Mouse (Mus musculus): ENCODE data around the gene Clstn2.

Clstn2 gene

GRCm38 (mm10) chr9:97677075-97677474 lies 355.9 kb downstream of the Clstn2 start:
- peak; percentile 23 for DNase-seq

GRCm38 (mm10) chr9:97672681-97673080 lies 360.3 kb downstream of the Clstn2 start:
- peak; percentile 62 for DNase-seq

DNA sequence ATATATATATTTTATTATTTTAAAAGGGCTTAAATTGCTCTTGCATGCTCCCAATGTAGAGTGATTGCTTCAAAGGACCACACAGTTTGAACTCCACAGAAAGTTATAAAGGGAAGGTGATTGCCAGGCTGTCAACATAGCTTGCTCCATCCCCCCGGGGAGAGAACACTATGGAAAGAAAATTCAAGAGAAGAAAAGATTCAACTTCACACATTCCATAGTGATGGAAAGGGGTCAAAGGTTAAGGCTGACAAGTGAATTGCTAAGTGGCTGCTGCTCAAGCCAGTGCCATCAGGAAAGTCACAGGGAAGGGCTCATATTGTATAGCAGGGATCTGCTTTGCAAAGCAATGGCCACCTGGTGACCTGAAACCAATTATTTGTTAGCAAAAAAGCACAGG lies 360.8 kb downstream of the Clstn2 start:
- DNase-seq = peak; percentile 68

DNA sequence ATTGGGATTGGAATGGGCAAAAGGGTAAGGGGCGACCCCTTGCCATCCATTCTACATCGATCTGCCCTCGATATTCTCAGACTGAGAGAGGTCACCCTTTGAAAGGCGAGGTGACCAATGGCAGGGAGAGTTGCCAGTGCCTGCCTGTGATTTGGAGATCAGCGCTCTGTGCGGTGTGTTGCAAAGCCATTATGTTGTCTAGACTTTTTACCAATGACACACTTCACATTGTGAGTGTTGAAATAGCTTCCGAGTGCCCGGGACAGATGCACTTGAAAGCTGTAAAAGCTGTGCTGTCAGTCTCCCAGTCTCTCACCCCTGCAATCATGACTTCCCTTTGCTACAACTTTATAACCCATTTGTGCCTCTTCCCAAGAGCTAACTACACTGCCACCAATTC lies 362.3 kb downstream of the Clstn2 start:
- peak; percentile 55 for DNase-seq

DNA sequence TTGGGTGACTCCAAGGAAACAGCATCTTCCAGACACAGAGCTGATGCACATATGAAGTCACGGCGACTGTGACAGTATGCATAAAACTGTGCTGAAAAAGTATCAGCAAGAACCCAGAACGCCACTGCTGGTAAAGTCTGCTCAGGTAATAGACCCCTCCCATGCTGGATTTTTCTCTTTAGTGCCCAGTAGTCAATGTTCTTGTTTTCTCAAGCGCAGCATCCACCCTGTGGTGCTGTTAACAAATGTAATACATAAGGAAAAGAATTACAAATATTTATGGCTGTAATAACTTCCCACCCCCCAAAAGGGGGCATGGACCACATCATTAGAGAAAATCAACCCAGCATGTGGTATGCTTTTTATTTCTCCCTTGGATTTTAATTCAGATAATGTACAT lies 372.0 kb downstream of the Clstn2 start:
- no peak for DNase-seq

DNA sequence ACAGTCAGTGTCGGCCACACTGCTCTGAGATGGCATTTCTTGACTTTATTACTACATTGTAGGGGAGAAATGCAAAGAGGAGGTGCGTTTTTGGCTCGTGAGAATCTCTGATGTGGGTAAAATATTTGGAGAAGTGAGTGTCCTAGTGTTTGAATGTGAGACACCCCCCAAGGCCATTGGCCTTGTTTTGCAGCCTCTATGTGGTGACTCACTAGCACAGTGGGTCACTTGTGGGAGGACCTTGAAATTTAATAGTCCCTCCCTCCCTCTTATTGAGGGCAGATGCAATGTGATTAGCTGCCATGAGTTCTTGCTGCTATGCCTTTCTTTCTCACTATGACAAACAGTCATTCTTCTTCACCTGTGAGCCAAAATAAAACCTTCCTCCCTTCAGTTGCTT lies 374.2 kb downstream of the Clstn2 start:
- DNase-seq = no peak

- DNase-seq = peak; percentile 35
Observed at GRCm38 (mm10) chr9:97648409-97648808, 384.6 kb downstream of the Clstn2 start.

GRCm38 (mm10) chr9:97645746-97646145 lies 387.2 kb downstream of the Clstn2 start:
- peak; percentile 64 for DNase-seq

DNA sequence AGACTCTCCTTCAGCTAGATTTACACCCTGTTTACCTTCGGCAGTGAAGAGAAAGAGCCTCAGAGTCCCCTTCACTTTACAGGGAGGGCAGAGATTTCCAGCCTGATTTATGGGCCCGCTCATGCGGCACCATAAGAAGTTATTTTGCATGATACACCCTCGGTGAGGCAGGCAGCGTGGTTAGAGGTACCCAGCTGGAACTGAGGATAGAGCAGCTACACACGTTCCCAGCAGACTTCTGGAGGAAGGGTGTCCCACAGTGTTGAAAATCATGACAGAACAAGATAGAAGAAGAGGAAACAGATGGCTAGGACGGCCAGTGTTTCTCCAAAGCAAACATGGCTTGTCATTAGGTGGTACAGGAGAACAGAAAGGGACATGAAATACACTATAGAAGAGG lies 390.6 kb downstream of the Clstn2 start:
- DNase-seq = peak; percentile 55

DNA sequence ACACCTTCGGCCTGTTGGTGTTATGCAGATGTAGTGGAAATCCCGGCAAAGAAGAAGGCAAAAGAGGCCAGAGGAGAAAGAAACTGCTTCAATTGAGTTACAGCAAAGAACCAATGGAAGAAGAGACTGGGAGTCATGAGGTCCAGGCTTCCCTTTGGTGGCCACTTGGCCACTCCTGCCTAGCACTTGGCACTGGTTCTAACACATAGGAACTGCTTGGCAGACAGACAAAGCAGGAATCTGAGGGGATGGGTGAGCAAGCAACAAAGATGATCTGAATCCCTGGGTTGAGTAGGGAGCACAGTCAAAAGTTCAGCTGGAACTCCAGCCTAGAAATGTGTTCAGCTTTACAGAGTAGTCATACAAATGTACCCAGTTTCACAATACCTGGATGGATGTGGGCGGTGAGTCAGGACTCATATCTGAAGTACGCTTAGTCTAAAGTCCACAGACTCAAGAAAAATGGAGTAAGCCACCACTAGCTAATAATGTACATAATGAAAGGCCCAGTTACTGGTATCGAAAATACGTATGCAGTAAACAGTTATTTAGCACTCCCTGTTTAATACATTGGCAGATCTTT lies 392.9 kb downstream of the Clstn2 start:
- DNase-seq = peak; percentile 43

DNA sequence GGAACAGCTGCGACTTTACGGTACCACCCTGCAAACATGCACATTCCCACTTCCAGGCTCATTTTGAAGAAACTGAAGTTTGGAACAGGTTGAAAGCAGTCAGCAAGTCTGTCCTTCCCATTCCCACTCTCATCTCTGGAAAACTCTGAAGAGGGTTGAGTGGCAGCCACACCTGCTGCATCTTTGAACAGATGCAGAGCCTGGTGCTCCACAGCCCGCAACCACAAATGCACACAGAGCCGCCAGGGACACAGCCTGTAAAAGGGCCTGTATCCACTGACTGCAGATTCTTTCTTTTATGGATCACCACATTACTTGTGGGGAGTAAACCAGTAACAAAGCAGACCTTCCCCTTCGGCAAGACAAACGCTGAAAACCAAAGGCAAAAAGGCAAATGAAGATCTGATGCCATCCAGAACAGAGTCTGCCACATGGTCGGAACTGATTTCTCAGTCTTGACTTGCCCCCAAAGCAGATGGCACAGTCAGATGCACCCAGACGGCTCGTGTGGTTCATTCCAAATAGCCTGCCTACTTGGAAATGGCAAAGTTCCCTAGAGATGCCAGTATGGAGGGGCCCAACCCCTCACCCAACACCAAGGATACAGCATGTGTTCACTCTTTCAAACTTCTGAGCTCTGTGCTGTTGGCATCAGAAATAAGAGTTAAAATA lies 394.2 kb downstream of the Clstn2 start:
- DNase-seq = peak; percentile 62

- peak; percentile 14 for DNase-seq
Observed at GRCm38 (mm10) chr9:97635351-97635750, 397.6 kb downstream of the Clstn2 start.

GRCm38 (mm10) chr9:97634831-97635230 lies 398.1 kb downstream of the Clstn2 start:
- DNase-seq = peak; percentile 40

DNA sequence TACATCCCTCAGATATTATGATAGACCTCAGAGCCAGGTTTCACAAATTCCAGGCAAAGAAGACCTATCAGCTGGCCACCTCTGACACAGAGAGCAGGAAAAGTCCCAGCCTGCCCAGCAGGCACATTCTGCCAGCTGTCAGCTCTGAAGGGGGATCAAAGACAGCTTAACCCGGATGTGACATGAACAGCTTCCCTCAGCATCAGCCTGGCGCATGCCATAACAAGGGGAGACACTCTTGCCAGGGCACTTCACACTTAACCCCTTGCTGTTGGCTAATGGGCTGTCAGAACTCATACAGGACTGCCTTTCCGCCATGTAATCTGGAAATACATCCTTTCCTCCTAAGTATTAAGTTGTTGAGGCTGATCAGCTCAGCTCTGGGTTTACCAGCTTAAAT lies 403.8 kb downstream of the Clstn2 start:
- DNase-seq = no peak

DNA sequence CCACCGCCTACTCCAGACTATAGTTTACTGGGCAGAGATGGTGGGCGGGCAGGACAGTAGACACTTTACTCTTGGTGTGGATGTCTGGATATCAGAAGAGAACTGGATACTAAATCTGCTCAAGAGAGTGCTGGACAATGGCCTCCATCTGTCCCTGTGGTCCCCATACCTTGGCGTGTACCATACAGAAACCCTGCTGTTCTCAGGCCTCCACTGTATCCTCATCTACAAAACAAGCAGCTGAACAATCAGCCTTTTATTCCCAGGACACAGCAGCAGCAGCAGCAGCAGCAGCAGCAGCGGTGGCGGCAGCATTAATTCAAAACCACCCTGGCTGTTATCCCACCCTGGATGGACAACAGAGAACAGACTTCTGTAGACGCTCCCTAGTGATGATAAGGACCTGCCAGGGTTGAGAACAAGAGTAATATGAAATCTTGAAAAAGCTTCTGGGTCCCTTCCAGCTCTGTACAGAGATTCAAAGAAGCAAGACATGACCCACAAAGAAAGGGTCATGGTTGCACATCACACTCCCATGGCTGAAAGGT lies 404.5 kb downstream of the Clstn2 start:
- DNase-seq = peak; percentile 86

DNA sequence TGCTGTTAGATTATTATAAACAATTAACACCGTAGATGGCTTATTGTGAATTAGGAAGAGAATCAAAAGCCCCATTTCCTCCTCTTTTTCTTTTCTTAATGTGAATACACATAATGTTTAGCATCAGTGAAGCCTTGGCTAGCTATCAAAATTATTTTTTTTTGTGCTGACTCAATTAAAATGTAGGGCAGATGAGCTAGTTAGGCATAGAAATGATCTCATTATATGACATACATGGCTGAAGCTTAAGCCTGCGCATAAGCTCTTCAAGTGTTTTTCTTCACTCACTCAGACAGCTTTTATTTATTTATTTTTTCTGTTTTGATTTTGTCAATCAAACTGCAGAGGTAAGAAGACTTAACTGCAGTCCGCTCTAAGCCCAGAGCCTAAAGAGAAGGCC lies 405.1 kb downstream of the Clstn2 start:
- DNase-seq = no peak

GRCm38 (mm10) chr9:97610566-97610965 lies 422.4 kb downstream of the Clstn2 start:
- DNase-seq = no peak

- DNase-seq = peak; percentile 75
Observed at GRCm38 (mm10) chr9:97603729-97604128, 429.3 kb downstream of the Clstn2 start.

- peak; percentile 74 for DNase-seq
Observed at GRCm38 (mm10) chr9:97602476-97602875, 430.5 kb downstream of the Clstn2 start.

DNA sequence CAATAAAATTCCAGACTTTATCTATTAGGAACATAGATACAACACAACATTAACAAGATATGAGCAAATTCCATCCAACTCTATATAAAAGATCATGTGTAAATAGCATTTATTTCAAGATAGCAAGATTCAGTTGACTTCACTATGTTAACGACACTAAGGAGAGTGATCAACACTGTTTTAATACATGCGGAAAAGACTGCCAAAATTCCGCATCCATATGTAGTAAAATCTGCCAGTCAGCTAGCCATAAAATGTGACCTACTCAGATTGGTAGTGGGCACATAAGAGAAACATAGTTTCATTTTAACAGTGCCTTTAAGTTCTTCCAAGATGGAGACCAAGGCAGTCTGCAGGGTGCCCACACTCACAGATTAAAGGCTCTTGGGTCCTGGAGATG lies 434.0 kb downstream of the Clstn2 start:
- no peak for DNase-seq

DNA sequence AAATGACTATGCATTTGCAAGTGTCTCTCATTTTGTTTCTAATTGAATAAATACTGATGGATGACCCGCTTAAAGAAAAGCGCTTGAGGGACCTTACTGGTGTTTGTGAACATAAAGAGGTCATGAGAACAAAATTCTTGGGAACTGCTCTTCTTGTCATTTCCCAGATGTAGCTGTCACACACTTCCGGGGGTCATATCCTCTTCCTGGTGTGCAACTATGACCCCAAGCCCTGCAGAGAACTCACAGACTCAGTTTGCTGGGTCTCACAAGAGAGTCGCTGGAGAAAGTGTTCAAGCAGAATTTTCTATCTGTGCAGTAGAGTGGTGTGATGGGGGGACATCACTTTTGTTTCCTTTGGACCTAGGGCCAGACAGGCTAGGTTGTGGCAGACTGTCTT lies 442.3 kb downstream of the Clstn2 start:
- peak; percentile 79 for DNase-seq

- peak; percentile 83 for DNase-seq
Observed at GRCm38 (mm10) chr9:97570881-97571280, 462.1 kb downstream of the Clstn2 start.

DNA sequence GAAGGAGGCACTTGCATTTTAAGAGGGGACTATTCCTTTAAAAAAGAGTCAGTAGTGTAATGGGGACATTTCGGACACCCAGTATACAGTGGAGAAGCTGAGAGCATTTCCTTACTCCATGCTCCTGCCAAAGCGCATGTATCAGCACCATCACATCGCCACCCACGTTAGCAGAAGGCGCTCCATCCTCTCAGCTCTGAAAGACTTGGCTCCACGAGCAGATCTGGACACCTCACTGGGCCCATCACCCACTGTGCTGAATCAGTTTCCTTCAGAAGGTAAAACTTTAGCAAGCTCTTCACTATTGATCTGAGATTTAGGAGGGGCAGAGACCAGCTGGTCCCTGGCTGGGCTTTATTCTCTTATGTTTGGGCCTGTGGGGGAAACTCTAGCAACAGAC lies 469.9 kb downstream of the Clstn2 start:
- peak; percentile 66 for DNase-seq

DNA sequence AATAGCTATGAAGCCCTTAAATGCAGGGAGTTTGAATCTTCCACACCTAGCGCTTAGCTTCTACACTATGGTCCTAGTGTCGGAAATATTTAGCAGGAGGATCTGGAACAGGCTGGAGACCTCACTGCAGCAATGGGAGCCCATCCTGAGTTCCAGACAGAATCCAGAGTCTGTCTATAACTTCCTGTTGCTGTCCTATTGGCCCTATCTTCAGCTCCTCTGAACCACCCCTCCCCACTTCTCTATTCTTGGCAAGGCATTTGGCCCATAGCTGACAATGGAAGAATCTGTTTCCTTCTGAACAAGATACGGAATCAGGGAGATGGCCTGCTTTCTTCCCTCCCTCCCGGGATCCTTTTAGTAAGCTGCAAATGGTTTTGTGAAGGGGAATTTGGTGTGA lies 488.6 kb downstream of the Clstn2 start:
- no peak for DNase-seq

GRCm38 (mm10) chr9:97541419-97541818 lies 491.6 kb downstream of the Clstn2 start:
- no peak for DNase-seq
